Mouse (Mus musculus) lung, postnatal 0 days (tissue): ENCODE results near the gene Hist1h1t. TPM values are rescaled to one million over a fixed set of nuclear protein-coding genes. Genes with fewer than 3 reads are reported as not detected.

ENCODE experiments used
- ATAC-seq: fragments of 200-750 bp; cut with Nextera tagmentation; 2 replicates; pipeline ENCODE4 v1.8.0; 2017; ENCODE audit warnings: moderate library complexity
- DNase-seq: peaks from one replicate; pipeline ENCODE4 v3.0.0-alpha.2; 2016; ENCODE audit warnings: low spot score
- H3K27ac ChIP-seq: fragments of 300-500 bp; sonication (generic); 2 replicates; pipeline ENCODE4 v1.5.1; 2014; ENCODE audit warnings: antibody characterized with exemption, mild to moderate bottlenecking, low read length, mixed read lengths
- H3K27me3 ChIP-seq: fragments of 300-500 bp; sonication (generic); replicated peaks from 2 replicates; pipeline ENCODE4 v1.6.1; 2014; ENCODE audit warnings: low read length, mixed read lengths; ENCODE audit not compliant: insufficient read depth
- H3K36me3 ChIP-seq: fragments of 300-500 bp; sonication (generic); 2 replicates; pipeline ENCODE4 v1.6.1; 2014; ENCODE audit warnings: low read length, mixed read lengths; ENCODE audit not compliant: insufficient read depth
- H3K4me1 ChIP-seq: fragments of 300-500 bp; sonication (generic); 2 replicates; pipeline ENCODE4 v1.6.1; 2014; ENCODE audit warnings: antibody characterized with exemption, low read depth, low read length, mixed read lengths; ENCODE audit not compliant: insufficient read depth
- H3K4me2 ChIP-seq: fragments of 300-500 bp; sonication (generic); replicated peaks from 2 replicates; pipeline ENCODE4 v1.6.1; 2014; ENCODE audit warnings: low read depth, mild to moderate bottlenecking, low read length, moderate library complexity, mixed read lengths
- H3K4me3 ChIP-seq: fragments of 300-500 bp; sonication (generic); 2 replicates; pipeline ENCODE4 v1.5.1; 2014; ENCODE audit warnings: low read depth, low read length
- H3K9ac ChIP-seq: fragments of 300-500 bp; sonication (generic); replicated peaks from 2 replicates; pipeline ENCODE4 v1.6.1; 2014; ENCODE audit warnings: low read depth, mild to moderate bottlenecking
- H3K9me3 ChIP-seq: fragments of 300-500 bp; sonication (generic); 2 replicates; pipeline ENCODE4 v1.6.1; 2016; ENCODE audit warnings: low read length, mixed read lengths
- CTCF ChIP-seq: IDR thresholded peaks from 2 replicates; pipeline ENCODE4 v1.5.1; 2016; ENCODE audit warnings: antibody characterized with exemption, mild to moderate bottlenecking
- EP300 ChIP-seq: IDR thresholded peaks from 2 replicates; pipeline ENCODE4 v1.6.1; 2016; ENCODE audit warnings: antibody characterized with exemption, mild to moderate bottlenecking, control low read depth
- WGBS: fragments of 180-500 bp; shearing (Covaris S2); extraction: QIAGEN DNeasy Blood & Tissue Kit; methylation state at CpG from one replicate; pipeline ENCODE4 v1.1.7; 2014; 5-methylcytosine and 5-hydroxymethylcytosine counted together
- microRNA-seq: library from miRNA; unstranded; fragments of <30 nt; microRNA quantifications from one replicate; pipeline ENCODE4, GENCODE M21; 2016
- polyA plus RNA-seq: library from polyadenylated mRNA; unstranded; fragments of >200 nt; fragmentation: Nextera tagmentation; extraction: Ambion mirVana; gene quantifications from 2 replicates; pipeline ENCODE4 v1.2.1, GENCODE M21; 2015

Hist1h1t gene
- polyA plus RNA-seq, 1 experiment from 2014 or later: 0.13 TPM

DNA sequence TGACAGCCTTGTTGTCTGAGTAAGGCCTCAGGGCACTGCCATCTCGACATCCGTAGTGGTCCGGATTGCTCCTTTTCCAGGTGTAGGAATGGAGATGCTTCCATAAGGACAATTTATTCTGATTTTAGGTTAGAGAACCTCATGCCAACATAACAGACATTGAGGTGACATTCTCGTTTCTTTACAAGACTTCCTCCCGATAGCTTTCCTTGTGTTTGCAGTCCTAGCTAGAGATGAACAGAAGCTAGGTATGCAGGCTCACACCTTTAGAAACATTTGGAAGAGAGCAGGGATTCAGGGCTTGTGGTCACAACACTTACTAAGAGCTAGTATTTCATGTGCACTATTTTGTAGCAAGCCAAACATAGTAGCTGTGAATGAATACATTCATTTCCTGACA lies 47.6 kb downstream of the Hist1h1t start:
- no peak for ATAC-seq
- Histone ChIP-seq H3K4me2 (no peak overlapping the region), H3K9ac (no peak overlapping the region)

DNA sequence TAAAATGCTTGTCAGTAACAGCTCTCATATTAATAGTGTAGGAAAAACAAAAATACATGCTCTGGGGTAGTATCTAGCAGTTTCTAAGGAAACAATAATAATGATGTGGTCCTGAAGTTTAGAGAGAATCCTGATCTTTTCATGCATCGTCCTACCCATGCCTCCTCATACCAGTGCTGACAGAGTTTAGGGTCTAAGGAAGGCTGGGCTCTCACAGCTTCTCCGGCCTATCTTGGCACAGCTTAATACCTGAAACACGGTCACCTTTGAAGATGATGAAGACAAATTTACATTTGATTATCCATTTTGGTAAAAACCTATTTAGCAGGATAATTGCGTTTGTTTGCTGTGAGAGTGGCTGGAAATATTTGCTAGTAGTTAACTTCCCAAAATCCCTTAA lies 48.3 kb downstream of the Hist1h1t start:
- TF ChIP-seq EP300 (no peak), CTCF (no peak)
- H3K4me3 ChIP-seq: no peak overlapping the region
- no peak overlapping the region for H3K27ac ChIP-seq
- no peaks in the 10 kb centered on the region; the same call in 1 of the 2 replicates for H3K4me1 ChIP-seq
- H3K9ac ChIP-seq: no peak overlapping the region
- ATAC-seq (no peak), DNase-seq (no peak)
- no peak overlapping the region for H3K4me2 ChIP-seq
- H3K27me3 ChIP-seq: no peaks in the 10 kb centered on the region
- WGBS: 24% methylated on average over 4 of the region's 4 CpGs
- no peaks in the 10 kb centered on the region for H3K36me3 ChIP-seq
- no peaks in the 10 kb centered on the region for H3K9me3 ChIP-seq

More for the DNA sequence above, 47.6 kb downstream of the Hist1h1t start:
- TF ChIP-seq CTCF (no peak), EP300 (no peak)
- DNase-seq: no peak
- Histone ChIP-seq H3K4me3 (no peak overlapping the region), H3K4me1 (no peaks in the 10 kb centered on the region; the same call in 1 of the 2 replicates), H3K27me3 (no peaks in the 10 kb centered on the region), H3K9me3 (no peaks in the 10 kb centered on the region), H3K36me3 (no peaks in the 10 kb centered on the region), H3K27ac (no peak overlapping the region)
- 84% methylated on average over 5 of the region's 5 CpGs for WGBS

- peak overlapping the region; percentile 55 for H3K4me2 ChIP-seq
- H3K27me3 ChIP-seq: no peaks in the 10 kb centered on the region
- H3K9me3 ChIP-seq: no peaks in the 10 kb centered on the region
- no peak for ATAC-seq
- no peak overlapping the region for H3K27ac ChIP-seq
- no peak overlapping the region for H3K9ac ChIP-seq
- no peak for DNase-seq
- no peaks in the 10 kb centered on the region for H3K36me3 ChIP-seq
- 1% methylated on average over 16 of the region's 36 CpGs for WGBS
- TF ChIP-seq EP300 (no peak), CTCF (no peak)
- H3K4me1 ChIP-seq: no peaks in the 10 kb centered on the region; the same call in 1 of the 2 replicates
- peak overlapping the region; percentile 12; the same call in 1 of the 2 replicates for H3K4me3 ChIP-seq
Measured at GRCm38 (mm10) chr13:23744421-23745380, 49.1 kb downstream of the Hist1h1t start.

DNA sequence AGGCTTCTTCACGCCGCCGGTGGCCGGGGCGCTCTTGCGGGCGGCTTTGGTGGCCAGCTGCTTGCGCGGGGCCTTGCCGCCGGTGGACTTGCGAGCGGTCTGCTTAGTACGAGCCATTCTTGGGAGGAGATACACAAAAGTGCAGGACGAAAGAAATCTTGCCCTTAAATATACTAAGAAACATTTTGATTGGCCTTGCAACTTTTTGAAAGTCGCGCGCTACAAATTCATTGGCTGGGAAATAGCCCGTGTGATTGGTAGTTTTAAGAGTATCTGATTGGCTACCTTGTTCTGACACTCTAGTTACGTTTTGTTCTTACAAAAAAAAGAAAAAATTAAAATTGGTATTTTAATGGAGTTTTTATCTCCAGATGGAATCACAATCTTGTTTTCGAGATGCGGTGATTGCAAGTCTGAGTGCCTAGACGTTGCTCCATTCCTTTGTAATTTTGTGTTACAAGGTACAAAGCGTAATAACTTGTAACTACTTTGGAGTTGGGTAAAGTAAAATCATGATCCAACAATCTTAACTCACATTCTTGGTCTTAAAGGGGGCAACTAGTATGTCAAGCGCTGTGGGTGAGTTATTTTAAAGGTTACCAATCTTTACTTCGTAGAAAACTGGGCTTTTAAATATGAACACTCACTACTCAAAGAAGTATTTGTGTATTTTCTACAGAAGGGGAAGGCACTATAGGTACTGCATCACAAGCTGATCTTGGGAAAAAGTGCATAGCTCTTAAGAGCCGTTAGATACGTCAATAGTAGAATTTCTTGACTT lies 50.0 kb downstream of the Hist1h1t start, which contains the start of gene Hist1h3c:
Gene Hist1h3c (minus strand): TSS at position 222 of the 781 bp plus-strand sequence.
- TF ChIP-seq EP300 (peak; percentile 32; the same call in 1 of the 2 replicates), CTCF (no peak)
- Histone ChIP-seq H3K27me3 (no peaks in the 10 kb centered on the region), H3K36me3 (no peaks in the 10 kb centered on the region), H3K4me2 (peak within 1 kb of the TSS; percentile 55), H3K9me3 (no peaks in the 10 kb centered on the region), H3K27ac (peak within 1 kb of the TSS; percentile 91), H3K9ac (no peak within 1 kb of the TSS), H3K4me3 (peak within 1 kb of the TSS; percentile 20), H3K4me1 (no peaks in the 10 kb centered on the region; the same call in 1 of the 2 replicates)
- ATAC-seq: peak; percentile 59
- DNase-seq: peak; percentile 97
- WGBS: under 1% methylated on average over 22 of the region's 28 CpGs

Small RNA genes within 50 kb of the gene (microRNA-seq; reads per million reads assigned to microRNA genes)
- gene Gm44314 (not detected), gene Gm44350 (not detected)

Other genes with a start within 250 kb of the Hist1h1t start
- 0.14 and 0.21 TPM in 2 replicates for gene Btn1a1, start 229.9 kb upstream of the Hist1h1t start, polyA plus RNA-seq
- 0.06 and 0.07 TPM in 2 replicates for gene Btn2a2, start 207.0 kb upstream of the Hist1h1t start, polyA plus RNA-seq
- 5.5 and 7.0 TPM in 2 replicates for gene Hist1h4h, start 164.8 kb upstream of the Hist1h1t start, polyA plus RNA-seq
- gene Hist1h2af, start 161.9 kb upstream of the Hist1h1t start, polyA plus RNA-seq: 1.3 and 1.7 TPM in 2 replicates
- 0.30 and 0.80 TPM in 2 replicates for gene Hist1h3g, start 160.4 kb upstream of the Hist1h1t start, polyA plus RNA-seq
- 0.12 TPM in 1 of 2 replicates, not detected in the other for gene Hist1h2bh, start 152.4 kb upstream of the Hist1h1t start, polyA plus RNA-seq
- 0.32 and 0.33 TPM in 2 replicates for gene Hist1h3f, start 151.8 kb upstream of the Hist1h1t start, polyA plus RNA-seq
- 0.55 TPM in 1 of 2 replicates, not detected in the other for gene Hist1h4f, start 144.2 kb upstream of the Hist1h1t start, polyA plus RNA-seq
- 0.11 TPM in 2 replicates for gene Hist1h1d, start 142.6 kb upstream of the Hist1h1t start, polyA plus RNA-seq
- 1.6 and 1.7 TPM in 2 replicates for gene Hist1h3e, start 133.4 kb upstream of the Hist1h1t start, polyA plus RNA-seq
- gene Hist1h2ae, start 124.6 kb upstream of the Hist1h1t start, polyA plus RNA-seq: 7.1 and 7.9 TPM in 2 replicates
- 1.3 and 1.9 TPM in 2 replicates for gene Hist1h2bg, start 124.4 kb upstream of the Hist1h1t start, polyA plus RNA-seq
- gene Hist1h2bf, start 121.6 kb upstream of the Hist1h1t start, polyA plus RNA-seq: 0.48 and 0.87 TPM in 2 replicates
- 0.49 and 0.57 TPM in 2 replicates for gene Hist1h2ad, start 121.4 kb upstream of the Hist1h1t start, polyA plus RNA-seq
- 0.62 and 1.3 TPM in 2 replicates for gene Hist1h3d, start 120.1 kb upstream of the Hist1h1t start, polyA plus RNA-seq
- 31.4 and 36.9 TPM in 2 replicates for gene Hist1h4d, start 114.2 kb upstream of the Hist1h1t start, polyA plus RNA-seq
- 0.44 and 0.86 TPM in 2 replicates for gene Hist1h2be, start 74.7 kb upstream of the Hist1h1t start, polyA plus RNA-seq
- 7.8 and 9.9 TPM in 2 replicates for gene Hist1h1e, start 73.3 kb upstream of the Hist1h1t start, polyA plus RNA-seq
- 0.32 and 0.54 TPM in 2 replicates for gene Hist1h2ac, start 11.9 kb upstream of the Hist1h1t start, polyA plus RNA-seq
- gene Hist1h2bc, start 11.6 kb upstream of the Hist1h1t start, polyA plus RNA-seq: 67.5 and 69.5 TPM in 2 replicates
- 3.7 and 3.9 TPM in 2 replicates for gene Hist1h4c, start 2.6 kb downstream of the Hist1h1t start, polyA plus RNA-seq
- gene Hfe, start 15.0 kb downstream of the Hist1h1t start, polyA plus RNA-seq: 25.3 and 26.3 TPM in 2 replicates
- 38.9 and 43.3 TPM in 2 replicates for gene Hist1h1c, start 43.0 kb downstream of the Hist1h1t start, polyA plus RNA-seq
- gene Hist1h3c, start 49.8 kb downstream of the Hist1h1t start, polyA plus RNA-seq: 0.27 TPM in 1 of 2 replicates, not detected in the other
- gene Hist1h2bb, start 50.9 kb downstream of the Hist1h1t start, polyA plus RNA-seq: 0.99 TPM in 1 of 2 replicates, not detected in the other
- 5.3 and 6.1 TPM in 2 replicates for gene Hist1h2ab, start 55.3 kb downstream of the Hist1h1t start, polyA plus RNA-seq
- 2.6 and 3.0 TPM in 2 replicates for gene Hist1h3b, start 56.5 kb downstream of the Hist1h1t start, polyA plus RNA-seq
- gene Hist1h4b, start 61.2 kb downstream of the Hist1h1t start, polyA plus RNA-seq: 0.57 and 0.73 TPM in 2 replicates
- gene Hist1h4a, start 65.4 kb downstream of the Hist1h1t start, polyA plus RNA-seq: 0.26 and 0.38 TPM in 2 replicates
- 1.4 and 1.7 TPM in 2 replicates for gene Hist1h3a, start 66.6 kb downstream of the Hist1h1t start, polyA plus RNA-seq
- 0.33 and 0.64 TPM in 2 replicates for gene Hist1h1a, start 67.9 kb downstream of the Hist1h1t start, polyA plus RNA-seq
- not detected in 2 replicates for gene Trim38, start 74.1 kb downstream of the Hist1h1t start, polyA plus RNA-seq
- gene Slc17a2, start 111.2 kb downstream of the Hist1h1t start, polyA plus RNA-seq: 1.4 and 3.4 TPM in 2 replicates
- not detected in 2 replicates for gene Slc17a3, start 143.6 kb downstream of the Hist1h1t start, polyA plus RNA-seq
- gene Slc17a1, start 171.9 kb downstream of the Hist1h1t start, polyA plus RNA-seq: not detected in 2 replicates
- gene Slc17a4, start 219.2 kb downstream of the Hist1h1t start, polyA plus RNA-seq: not detected in 2 replicates
- gene Hist1h2ba, start 238.3 kb downstream of the Hist1h1t start, polyA plus RNA-seq: not detected in 2 replicates
- not detected in 2 replicates for gene Hist1h2aa, start 238.6 kb downstream of the Hist1h1t start, polyA plus RNA-seq